In genomic region chr15:22511271-22511670, GRCm38 (mm10) we compare ENCODE assay signal across 31 mouse cellular contexts. TPM values are rescaled to one million over a fixed set of nuclear protein-coding genes. Genes with fewer than 3 reads are reported as not detected.
"Had no signal": no experiment of that assay in that cellular context is flagged by ENCODE, and none has a peak within 500 bp of the region (broad histone marks: within the 10 kb centered on the region; RNA-seq: fewer than 3 reads in every experiment).

No protein-coding gene starts in this region.

- H3K27ac ChIP-seq: left cerebral cortex, adult 2 months; limb, embryonic 10.5 days; limb, embryonic 12.5 days; limb, embryonic 13.5 days; limb, embryonic 15.5 days; liver, embryonic 12.5 days; liver, embryonic 13.5 days; liver, embryonic 14.5 days; liver, embryonic 15.5 days; macrophage; midbrain, embryonic 10.5 days; midbrain, embryonic 12.5 days; midbrain, embryonic 13.5 days; midbrain, embryonic 15.5 days; neural tube, embryonic 12.5 days had no signal

- H3K4me3 ChIP-seq: left cerebral cortex, adult 2 months; limb, embryonic 10.5 days; limb, embryonic 12.5 days; limb, embryonic 13.5 days; limb, embryonic 15.5 days; liver, embryonic 12.5 days; liver, embryonic 13.5 days; liver, embryonic 15.5 days; megakaryocyte, embryonic 14.5 days; midbrain, embryonic 10.5 days; midbrain, embryonic 12.5 days; midbrain, embryonic 13.5 days; midbrain, embryonic 15.5 days; myocyte; neural tube, embryonic 12.5 days had no signal

- DNase-seq: layer of hippocampus, postnatal 36 days; left cerebral cortex, postnatal 4 days; liver; liver, embryonic 13.5 days; liver, postnatal 0 days; lung, adult 18-20 months; lung, adult 2 months; lung, postnatal 10 days; lung, postnatal 36 days; lung, postnatal 4 days; midbrain, embryonic 14.5 days had no signal

- H3K36me3 ChIP-seq: limb, embryonic 10.5 days; limb, embryonic 12.5 days; limb, embryonic 13.5 days; limb, embryonic 15.5 days; liver, embryonic 12.5 days; liver, embryonic 13.5 days; liver, embryonic 15.5 days; midbrain, embryonic 10.5 days; midbrain, embryonic 12.5 days; midbrain, embryonic 13.5 days; midbrain, embryonic 15.5 days; neural tube, embryonic 12.5 days had no signal

- H3K9ac ChIP-seq: limb, embryonic 12.5 days; limb, embryonic 13.5 days; limb, embryonic 15.5 days; liver, embryonic 12.5 days; liver, embryonic 13.5 days; liver, embryonic 14.5 days; liver, embryonic 15.5 days; liver, postnatal 0 days; midbrain, embryonic 12.5 days; midbrain, embryonic 13.5 days; midbrain, embryonic 15.5 days; neural tube, embryonic 12.5 days had no signal

- ATAC-seq: liver, embryonic 12.5 days; liver, postnatal 0 days; midbrain, embryonic 13.5 days; midbrain, embryonic 15.5 days; midbrain, embryonic 16.5 days had no signal

- H3K27me3 ChIP-seq: limb, embryonic 12.5 days; limb, embryonic 13.5 days; limb, embryonic 15.5 days; liver, embryonic 12.5 days; liver, embryonic 13.5 days; liver, embryonic 15.5 days; megakaryocyte, embryonic 14.5 days; midbrain, embryonic 12.5 days; midbrain, embryonic 13.5 days; midbrain, embryonic 15.5 days; neural tube, embryonic 12.5 days had no signal

- H3K4me2 ChIP-seq: limb, embryonic 12.5 days; limb, embryonic 13.5 days; limb, embryonic 15.5 days; liver, embryonic 11.5 days; liver, embryonic 12.5 days; liver, embryonic 13.5 days; liver, embryonic 15.5 days; midbrain, embryonic 11.5 days; midbrain, embryonic 12.5 days; midbrain, embryonic 13.5 days; midbrain, embryonic 15.5 days; neural tube, embryonic 12.5 days had no signal

- H3K4me1 ChIP-seq: limb, embryonic 10.5 days; limb, embryonic 12.5 days; limb, embryonic 13.5 days; limb, embryonic 15.5 days; liver, embryonic 12.5 days; liver, embryonic 13.5 days; liver, embryonic 15.5 days; megakaryocyte, embryonic 14.5 days; midbrain, embryonic 10.5 days; midbrain, embryonic 12.5 days; midbrain, embryonic 13.5 days; midbrain, embryonic 15.5 days; neural tube, embryonic 12.5 days had no signal

- H3K9me3 ChIP-seq: limb, embryonic 10.5 days; limb, embryonic 12.5 days; limb, embryonic 13.5 days; limb, embryonic 15.5 days; liver, embryonic 12.5 days; liver, embryonic 13.5 days; liver, embryonic 15.5 days; megakaryocyte, embryonic 14.5 days; midbrain, embryonic 10.5 days; midbrain, embryonic 12.5 days; midbrain, embryonic 13.5 days; midbrain, embryonic 15.5 days; neural tube, embryonic 12.5 days had no signal

RNA-seq across cellular contexts. Expression of gene Cdh18, which starts 37.6 kb away (rescaled TPM):
- polyA plus RNA-seq: limb, embryonic 11.5 days; liver, embryonic 15.5 days; liver, postnatal 0 days; lung, adult 2 months; macrophage had no signal
